Mouse (Mus musculus): ENCODE measurements at regions not wholly inside any gene's neighbourhood (a gene's known extent, or its start where the extent isn't known, plus 50 kb on each side); places are given as distances from the start of the nearest gene placed in this dataset.

DNA sequence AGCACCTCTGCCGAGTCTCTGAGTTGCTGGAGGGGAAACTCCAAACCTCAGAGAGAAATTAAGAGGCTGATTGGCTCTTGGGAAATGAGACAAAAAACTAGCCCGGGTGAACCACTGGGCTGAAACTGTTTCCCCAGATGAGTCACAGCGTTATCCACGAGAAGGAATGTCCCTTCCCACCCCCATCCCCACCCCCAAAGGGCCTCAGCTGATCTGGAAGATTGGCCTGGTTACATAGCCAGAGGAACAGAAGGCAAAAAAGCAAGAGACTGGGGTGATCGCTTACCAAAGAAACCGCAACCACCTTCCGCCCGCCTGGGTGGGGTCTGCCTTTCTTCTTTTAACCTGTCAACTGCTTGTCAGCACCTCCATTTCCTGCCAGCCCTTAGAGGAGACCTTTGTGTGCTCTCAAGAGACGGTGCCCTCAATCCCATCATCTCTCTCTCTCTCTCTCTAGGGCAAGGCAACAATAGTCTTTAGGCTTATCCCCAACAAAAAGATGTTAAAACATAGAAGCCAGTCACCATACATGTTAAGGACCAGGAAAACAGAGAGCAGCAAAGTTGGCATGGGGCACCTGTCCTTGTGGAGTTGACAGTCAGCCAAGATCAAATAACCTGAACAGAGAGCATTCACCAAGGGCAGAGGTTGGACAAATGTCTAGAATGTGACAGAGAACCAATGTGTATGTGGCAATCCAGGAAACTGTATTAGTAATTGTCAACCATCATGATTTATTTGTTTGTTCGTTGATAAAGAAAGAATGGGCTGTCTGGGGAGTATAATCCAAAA, 244.4 kb downstream of the Rplp1 start:
- peak; percentile 70 to 78 for DNase-seq

DNA sequence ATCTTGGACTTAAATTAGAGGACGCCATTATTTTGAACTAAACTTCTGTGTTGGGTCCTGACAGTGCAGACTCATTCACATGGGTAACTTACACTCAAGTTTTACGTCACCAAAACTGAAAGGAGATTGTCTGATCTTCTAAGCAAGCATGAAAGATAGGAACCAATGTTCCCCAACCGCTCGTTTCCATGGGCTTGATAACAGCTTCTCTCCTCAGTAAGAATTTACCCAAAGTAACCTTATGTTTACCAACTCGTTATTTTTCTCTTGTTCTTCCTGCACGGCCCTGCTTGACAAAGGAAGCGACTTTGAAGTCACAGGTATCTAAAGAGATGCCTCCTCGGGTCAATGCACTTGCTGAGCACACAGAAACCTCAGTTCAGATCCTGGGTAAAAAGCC, 245.6 kb downstream of the Rplp1 start:
- no peak for DNase-seq

DNA sequence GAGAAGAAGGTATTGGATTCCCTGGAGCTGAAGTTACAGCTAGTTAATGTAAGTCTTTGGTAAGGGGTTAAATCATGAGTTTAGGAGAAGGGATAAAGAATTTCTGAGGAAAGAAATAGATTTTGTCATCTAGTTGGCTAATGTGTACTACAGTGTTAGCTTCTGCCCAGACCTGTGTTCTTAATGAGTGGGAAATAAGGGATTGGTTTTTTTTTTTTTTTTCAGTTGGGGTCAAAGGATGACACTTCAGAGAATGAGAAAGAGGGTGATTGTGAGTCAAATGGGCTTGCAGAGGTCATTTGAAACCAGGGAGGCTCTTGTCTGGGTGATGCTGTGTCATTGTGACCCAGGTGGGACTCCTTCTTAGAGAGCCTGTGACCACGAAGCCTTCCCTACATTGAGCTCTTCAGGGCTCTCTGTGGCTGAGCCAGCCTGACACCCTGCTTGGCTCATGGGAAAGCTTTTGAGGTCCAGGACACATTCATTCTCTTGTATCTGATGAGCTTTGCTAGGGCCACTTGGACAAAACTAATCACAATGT, 246.1 kb downstream of the Rplp1 start:
- no peak for DNase-seq

DNA sequence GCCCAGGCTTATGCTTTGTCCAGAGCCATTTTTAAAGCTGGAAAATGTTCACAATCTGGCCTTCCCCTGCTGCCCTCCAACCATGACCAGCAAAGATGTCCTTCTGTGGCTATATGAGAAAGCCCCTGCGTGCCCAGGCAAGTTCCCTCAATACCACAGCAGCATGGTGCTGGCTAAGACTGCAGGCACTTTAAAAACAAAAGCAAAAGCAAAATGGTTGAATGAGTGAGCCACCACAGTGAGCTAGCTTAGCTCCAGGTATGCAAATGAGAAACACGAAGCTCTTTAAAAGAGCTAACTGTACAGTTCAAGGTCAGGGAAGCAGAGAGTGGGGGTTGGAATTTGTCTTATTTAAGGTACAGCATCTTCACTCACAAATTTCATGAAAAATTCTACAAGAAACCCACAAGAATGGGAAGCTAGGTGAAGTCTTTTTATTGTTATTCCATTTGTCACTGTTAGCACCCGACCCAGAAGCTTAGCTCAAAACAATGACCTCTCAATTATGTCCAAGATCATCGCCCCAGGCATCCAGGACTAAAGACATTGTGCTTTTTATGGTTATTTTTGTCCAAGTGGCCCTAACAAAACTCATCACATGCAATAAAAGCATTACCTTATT, 246.8 kb downstream of the Rplp1 start:
- DNase-seq: peak; percentile 60 to 62

DNA sequence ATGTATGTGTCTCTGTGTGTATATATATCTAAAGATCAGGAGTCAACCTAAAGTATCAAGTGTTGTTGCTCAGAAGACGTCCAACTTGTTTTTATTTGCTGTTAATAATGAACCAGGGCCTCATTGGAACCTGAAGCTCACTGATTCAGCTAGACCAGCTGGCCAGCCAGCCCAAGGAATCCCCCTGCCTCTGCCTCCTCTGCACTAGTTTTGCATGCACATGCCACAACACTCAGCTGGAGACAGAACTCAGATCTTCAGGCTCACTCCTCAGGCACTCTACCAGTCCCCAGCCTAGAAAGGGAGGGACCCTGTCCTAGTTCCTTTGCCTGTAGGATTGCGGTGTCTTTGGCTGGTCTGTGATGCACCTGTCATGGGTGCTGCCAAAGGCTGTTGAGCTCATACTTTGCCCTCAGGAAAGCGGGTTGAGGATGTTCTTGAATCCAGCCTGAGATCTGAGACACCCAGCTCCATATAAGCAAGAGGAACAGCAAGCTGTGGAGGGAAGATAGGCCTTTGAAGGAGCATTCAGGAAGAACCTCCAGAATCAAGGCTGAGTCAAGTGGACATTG, 247.5 kb downstream of the Rplp1 start:
- DNase-seq: peak in 1 of 2 experiments; percentile 10

DNA sequence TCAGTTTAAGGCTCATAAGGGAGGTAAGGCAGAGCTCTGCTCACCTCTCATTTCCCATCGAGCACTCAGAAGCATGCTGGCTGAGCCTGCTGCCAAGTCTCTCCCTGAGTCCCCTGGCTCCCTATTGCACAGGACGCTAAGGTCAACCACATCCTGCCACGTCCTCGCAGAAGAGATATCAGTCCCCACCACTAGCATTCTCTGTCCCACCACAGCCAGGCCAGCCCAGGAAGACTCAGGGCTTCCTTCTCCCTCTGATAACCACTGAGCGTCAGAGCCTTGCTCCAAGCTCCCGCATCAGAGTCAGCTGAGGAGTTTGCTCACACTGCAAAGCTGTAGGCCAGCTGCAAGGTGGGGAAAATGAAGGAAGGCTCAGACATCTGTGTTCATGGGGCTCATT, 248.2 kb downstream of the Rplp1 start:
- peak; percentile 43 to 57 for DNase-seq

DNA sequence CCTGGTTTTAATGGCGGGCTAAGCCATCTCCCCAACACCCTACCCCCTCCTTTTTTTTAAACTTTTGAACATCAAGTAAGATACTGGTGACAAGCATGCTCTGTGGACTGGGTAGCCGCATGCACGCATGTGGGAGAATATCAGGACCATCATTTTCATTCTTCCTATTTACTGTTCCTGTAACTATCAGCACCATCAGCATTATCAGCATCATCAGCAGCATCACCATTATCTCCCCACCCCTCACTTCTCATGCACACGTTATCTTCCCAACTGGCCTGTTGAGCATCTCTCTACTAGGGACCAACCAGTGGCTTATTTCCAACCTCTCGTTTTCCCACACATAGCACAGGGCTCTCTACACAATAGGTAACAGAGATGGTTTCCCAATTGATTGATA, 249.1 kb downstream of the Rplp1 start:
- no peak for DNase-seq

DNA sequence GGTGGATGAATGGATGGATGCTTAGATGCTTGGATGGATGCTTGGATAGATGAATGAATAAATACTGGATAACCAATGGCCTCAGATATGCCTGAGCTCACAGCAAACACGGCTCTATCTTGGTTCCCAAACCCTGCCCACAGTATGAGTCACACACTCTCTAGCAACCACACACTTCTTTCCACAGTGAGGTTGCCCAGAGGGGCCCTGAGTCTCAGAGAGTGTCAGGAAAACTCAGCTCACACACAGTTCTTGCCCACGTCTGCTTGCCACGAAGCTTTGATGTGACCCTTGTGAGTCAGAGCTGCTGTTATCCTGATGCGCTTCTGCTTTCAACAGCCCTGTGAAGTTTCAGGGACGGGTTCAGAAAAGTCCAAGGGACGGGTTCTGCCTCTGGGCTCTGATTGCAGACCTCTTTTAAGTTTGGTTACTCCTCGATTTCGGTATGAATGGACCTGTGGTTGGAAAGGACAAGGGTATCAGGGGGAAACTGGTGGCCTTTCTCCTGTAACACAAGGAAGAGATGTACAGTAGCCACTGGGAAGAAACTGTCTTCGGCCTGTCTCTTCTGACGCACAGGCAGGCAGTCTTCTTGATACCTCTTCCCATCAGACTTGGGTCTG, 250.2 kb downstream of the Rplp1 start:
- no peak for DNase-seq

DNA sequence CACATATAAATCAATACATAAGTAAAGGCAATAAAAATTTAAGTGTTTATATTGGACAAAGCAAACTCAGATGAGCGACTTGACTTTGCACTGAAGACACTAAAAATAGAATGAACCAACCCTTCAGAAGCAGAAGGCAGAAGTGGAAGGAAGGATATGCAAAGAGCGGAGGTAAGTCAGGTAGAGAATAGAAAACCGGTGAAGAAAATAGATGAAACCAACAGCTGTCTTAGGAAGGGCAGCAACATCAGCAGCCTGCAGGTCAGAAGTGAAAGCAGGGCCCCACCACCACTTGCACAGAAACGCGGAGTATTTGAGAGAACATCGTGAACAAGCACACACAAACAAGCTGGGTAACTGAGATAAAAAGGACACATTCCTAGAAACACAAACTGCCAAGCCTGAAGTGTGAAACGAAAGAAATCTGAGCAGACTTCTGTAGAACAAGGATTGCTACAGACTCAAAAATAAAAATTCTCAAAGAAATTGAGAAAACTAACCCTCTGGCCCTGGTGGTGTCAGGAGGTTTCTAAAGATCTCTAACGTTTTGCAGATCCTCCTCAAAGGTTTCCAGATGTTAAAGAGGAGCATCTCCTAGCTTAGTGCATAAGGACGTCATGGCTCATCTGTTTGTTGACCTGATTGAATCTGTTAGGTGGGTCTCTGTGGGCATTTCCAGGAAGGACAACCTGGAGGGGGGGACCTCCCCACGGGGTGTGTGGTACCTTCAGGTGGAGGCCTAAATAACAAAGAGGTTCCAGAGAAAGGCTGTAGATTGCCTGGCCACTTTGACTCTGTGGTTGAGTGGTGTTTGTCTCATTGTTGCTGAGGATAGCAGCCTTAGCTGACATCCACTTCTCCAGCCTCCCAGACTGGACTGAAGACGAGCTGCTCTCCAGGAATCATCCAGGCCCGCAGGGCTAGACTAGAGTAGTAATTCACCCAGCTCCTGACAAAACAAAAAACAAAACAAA, 252.0 kb downstream of the Rplp1 start:
- peak; percentile 23 to 27 for DNase-seq

DNA sequence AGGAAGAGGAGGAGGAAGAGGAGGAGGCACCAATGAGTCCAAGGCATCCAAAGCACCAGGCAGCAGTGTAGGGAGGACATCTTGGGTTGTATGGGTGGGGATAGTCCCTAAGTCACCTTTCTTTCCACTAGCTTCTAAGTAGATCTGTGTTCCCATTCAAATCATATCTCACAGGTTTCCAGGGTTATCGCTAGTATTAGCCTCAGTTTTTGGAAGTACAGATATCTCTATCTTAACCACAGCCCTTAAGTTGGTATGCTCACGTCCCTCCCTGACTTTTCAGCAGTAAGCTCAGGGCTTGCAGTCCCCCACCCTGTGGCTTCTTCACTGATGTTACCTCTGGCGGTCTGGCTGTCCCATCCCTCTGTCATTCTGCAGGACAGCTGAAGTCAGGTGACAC, 254.2 kb downstream of the Rplp1 start:
- DNase-seq: no peak

DNA sequence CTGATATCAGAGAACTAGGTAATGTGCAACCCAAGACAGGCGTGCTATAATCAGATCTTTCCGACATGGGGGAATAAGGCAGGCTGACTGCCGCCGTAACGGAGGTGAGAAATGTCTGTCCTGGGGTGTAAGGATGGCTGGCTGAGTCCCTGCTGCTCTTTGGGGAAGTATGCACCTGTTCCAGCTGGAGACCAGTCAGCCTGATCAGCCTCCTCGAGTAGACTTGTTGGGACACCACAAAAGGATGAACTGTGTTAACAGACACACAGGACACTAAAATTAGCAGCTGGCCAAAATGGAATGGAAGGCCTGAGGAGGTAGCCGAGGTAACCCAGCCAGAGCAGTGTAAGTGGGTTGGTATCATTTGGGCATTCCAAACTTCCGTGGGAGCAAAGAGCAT, 256.3 kb downstream of the Rplp1 start:
- no peak for DNase-seq

DNA sequence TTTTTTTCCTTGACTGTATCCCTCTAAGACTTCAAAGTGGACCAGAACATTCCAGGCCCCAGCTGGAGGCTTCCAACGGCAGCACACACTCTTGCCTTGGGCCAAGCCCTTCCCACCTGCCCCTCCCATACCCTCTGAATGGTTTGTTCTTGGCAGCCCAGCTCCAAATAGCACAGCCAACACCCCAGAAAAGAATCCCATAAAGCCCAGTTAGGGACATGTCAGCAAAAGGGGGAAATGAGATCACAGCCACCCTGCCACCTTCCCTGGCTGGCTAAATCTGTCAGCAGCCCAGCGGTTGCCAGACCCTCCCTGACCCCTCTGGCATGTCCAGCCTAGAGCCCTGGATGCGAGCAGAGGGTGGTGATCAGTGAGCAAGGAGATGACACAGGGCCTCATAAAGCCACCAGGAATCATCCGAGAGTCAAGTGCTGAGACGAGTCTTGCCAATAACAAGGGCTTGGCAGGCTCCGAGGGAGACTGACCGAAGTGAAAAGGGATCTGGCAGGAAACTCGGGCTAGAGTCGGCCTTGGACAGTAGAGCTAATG, 258.8 kb downstream of the Rplp1 start:
- no peak for DNase-seq

DNA sequence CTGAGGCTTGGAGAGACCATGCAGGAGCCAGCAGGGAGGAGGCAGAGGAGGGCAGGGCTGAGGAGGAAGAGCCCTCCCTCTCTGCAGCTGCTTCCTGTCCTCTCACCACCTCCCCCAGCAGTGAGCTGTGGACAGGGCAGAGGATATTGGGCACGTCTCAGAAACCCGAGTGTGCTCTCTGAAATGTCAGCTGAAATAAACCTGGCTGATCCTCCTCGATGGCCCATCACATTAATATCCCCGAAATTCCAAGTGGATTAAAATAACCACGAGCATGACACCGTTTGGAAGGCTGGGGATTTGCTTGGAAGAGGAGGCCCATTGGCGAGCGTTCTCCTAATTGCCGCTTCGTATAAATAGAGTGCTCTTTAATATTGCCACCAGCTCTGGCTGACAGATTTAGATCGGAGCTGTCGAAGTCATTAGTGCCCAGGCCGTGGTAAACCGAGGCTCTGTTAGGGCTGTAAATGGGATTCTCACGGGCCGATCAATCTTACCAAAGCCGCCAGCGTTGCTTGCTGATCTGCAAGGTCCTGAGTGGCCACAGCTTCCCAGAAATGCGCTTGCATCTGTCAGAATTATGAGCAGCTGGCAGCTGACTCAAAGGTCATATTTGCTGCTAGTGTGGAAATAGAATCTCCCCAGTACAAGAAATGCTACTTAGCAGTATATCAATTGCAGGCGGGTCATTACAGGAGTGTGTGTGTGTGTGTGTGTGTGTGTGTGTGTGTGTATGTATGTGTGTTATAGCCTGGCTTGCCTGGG, 268.5 kb downstream of the Rplp1 start:
- no peak for DNase-seq

DNA sequence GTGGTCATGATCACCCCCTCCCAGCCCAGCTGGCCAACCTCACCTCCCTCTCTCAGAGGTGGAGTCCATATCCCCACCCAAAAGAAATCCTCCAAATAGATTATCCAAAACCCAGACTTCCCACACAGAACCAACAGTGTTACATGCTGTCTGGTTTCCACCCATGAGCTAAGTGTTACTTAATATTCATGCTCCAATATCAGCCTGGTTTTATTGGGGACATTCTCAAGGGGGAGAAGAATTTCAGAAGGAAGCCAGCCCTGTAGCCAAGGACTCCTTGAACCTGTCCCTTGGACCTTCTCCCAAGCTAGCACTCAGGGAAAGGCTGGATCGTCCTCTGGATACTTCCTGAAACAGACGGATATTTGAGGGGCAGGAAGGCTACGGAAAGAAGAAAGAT, 268.6 kb downstream of the Tle3 start:
- no peak for DNase-seq

DNA sequence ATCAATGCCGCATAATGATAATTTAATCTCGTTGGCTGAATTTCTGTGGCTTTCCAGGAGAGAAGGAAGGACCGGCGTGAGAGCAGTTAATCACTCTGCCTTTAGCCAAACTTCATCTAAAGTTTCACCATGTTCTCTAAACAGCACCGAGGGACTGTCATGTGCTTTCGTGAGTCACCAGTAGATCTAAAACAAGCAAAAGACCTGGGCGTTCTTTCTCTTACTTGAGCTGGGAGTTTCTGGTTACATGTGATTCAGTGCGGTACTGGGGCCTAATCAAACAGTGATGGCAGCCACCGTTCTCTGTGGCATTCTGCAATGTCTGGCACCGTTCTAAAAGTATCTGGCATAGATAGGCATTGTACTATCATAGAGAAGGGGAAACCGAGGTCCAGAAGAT, 266.7 kb downstream of the Tle3 start:
- no peak for DNase-seq

DNA sequence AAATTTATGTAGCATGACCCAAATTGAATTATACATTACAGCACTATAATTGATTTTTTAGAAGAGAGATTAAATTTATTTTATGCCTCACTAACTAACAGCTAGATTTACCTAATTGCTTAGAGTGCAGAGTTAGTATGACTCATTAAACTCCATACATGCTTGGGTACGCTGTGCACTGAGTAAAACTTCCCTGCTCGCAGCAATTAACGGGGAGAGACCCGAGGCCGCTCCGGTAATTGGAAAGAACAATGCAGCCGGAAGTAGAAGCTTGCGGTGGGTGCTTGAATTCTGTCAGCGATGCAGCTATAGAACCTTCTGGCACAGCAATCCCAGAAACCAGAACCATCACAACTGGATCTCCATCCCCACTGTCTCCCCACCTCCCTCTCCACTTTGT, 261.8 kb downstream of the Tle3 start:
- DNase-seq: no peak

DNA sequence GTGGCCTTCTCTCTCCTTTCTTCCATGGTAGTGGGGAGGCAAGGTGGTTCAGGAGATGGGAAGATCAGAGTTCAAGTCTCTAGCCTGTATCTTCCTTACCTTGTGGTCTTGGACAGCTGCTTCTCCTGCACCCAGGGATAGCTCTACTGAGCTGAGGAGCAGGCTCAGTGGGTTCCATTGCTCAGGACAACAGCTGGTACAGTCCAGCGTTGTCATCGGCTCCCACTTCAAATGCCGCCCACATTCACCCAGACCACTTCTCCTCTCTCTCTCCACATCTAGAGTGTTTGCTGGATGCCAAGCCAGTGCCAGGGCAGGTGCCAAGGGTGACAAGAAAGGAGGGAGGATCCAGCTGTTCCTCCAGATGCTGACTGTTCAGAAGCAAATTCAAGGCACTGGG, 260.4 kb downstream of the Tle3 start:
- no peak for DNase-seq

DNA sequence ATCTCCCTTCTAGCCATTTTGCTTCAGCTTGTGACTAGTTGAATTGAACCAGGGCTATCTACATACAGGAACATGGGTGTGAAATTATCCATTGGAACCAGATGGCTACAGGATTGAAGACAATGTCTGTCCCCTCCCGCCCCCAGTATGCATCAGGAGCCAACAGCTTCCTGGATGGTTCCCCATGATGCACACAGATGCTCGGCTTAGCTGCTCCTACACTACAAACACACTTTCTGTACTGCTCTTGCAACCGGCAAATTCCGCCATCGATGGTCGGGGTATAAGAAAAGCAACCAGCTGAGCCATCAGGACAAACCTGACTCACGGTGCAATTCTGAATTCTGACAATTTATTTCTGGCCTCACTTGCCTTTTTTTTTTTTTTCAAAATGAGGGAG, 258.9 kb downstream of the Tle3 start:
- no peak for DNase-seq

DNA sequence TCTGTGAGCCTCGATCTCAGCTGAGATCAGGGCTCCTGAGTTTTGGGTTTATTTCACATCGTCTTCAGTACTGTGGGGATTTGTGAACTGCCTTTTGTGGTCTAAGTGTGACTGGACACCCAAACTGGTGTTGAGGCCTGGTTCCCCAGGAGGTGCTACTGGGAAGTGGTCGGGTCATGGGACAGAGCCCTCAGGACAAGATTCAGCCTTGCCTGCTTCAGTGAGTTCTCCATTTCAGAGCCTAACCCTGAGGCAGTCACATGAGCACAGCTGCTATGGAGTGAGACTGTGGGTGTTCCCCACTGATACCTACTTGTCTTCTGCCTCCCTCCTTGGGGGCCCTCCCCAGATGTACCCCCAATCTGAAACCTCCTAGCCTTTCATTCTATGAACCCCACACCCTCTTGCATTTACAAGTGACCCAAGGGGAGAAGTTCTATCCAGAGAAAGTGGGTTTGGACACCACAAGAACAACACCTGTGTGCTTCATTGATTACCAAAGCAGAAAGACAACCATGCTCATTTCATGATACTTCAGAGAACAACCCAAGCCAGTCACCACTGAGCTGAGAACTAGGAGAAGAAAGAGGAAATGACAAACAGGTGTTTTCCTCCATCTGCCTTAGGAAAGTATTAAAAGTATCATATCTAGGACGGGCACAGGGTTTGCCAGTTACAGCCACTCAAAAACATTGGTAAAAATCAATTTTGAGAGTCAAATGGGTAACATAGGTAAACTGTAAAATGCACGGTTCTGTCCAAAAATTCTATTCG, 255.8 kb downstream of the Tle3 start:
- DNase-seq: peak; percentile 55

DNA sequence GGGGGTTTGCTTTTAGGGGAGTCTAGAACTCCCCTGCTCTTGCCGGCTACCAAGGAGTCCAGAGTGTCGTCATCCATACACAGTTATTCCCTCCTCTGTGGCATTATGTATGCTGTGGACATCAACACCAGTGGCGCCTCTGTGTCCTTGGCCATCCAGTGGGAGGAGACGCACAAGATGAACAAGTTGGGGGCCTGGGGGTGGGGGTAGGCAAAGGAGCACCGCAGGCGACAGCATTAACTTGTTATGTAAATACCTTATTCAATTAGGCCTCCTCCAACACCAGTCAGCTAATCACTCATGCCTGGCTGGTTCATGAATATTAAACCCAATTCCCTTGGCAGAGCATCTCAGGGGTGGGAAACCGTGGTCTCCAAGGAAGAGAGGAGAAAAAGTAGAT, 250.8 kb downstream of the Tle3 start:
- DNase-seq: no peak

DNA sequence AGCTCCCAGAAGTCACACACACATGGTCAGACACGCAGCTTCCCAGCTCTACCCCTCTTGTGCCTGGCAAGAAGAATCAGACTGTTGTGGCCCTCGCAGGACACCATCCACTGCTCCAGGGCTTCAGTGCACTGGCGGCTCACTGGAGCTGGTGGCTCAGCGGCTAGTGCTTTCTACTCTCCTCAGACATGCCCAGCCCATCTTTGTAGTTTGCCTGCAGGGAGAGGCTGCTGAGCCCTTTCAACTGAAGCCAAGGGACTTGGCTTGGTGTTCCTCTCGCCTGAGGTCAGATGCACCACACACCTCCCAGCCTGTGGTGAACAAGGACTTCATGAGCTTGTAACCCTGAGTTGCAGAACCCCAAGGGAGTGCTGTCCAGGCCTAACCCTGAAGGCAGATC, 249.8 kb downstream of the Tle3 start:
- DNase-seq: no peak

Data from B cell, adult 2 months (primary cell).